Mouse (Mus musculus): Measurements from ENCODE around the gene Adra2b.
A peak's percentile ranks its signal among the peaks of the same experiment; 100 is the strongest.

Gene Adra2b

GRCm38 (mm10) chr2:127362459-127363281, at the start of gene Adra2b:
TSS of gene Adra2b (plus strand) at chr2:127363208.
- DNase-seq (ENCODE audit: low spot score in 2 of 2): peak; percentile 59 to 74

- no peak for DNase-seq (ENCODE audit: low spot score in 2 of 2)
Measured at GRCm38 (mm10) chr2:127313878-127314277, 49.1 kb upstream of the Adra2b start.

DNA sequence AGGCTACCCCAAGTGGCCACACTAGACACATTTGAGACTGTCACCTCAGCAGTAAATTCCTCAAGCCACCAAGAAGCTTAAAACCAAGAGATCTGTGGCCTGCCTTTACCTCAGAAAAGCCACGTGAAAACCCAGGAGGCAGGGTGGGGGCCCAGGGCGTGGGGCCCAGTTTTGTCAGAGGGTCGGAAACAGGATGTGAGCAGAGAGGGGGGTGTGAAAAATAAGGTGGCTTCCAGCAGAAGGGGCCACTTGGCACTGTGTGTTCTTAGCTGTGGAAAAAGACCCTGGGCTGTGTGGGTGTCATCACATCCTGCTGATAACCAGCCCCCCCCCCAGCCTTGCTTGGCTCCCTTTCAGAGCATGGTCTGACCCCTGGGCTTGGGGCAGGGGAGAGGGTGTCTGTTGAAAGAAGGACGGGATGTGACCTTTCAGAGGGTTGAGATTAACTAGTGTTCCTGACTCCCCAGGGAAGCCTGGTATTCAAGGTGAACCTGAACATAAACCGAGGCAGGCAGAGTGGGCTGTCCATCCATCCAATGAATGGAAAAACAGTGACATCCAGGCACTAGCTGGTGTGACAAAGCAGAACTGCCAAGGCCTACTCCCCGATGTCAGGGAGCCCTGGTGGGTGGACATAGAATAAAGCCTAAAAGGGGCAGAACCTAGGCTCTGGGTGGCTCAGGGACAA, 48.4 kb upstream of the Adra2b start:
- DNase-seq (ENCODE audit: low spot score in 2 of 2): no peak

- DNase-seq (ENCODE audit: low spot score in 2 of 2): no peak
Measured at GRCm38 (mm10) chr2:127315155-127315470, 47.9 kb upstream of the Adra2b start.

DNA sequence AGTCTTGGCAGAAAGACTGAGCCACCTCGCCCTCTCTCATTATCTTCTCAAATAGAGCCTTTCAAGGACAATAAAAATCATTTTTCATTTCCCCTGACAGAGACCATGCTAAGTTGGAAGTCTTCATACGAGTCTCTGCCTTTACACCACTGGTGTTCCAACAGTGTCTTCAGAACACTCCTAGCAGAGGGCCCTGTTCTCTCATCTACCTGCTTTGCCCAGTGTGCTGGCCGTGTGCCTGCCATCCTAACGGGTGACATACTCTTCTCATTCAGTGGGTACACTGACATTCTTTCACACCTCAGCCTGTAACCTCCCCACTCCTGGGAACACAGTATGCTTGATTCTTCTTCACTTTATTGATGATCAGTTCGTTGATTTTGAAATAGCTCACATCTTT, 46.6 kb upstream of the Adra2b start:
- no peak for DNase-seq (ENCODE audit: low spot score in 2 of 2)

GRCm38 (mm10) chr2:127318136-127318535, 44.9 kb upstream of the Adra2b start:
- DNase-seq (ENCODE audit: low spot score in 2 of 2): no peak

DNA sequence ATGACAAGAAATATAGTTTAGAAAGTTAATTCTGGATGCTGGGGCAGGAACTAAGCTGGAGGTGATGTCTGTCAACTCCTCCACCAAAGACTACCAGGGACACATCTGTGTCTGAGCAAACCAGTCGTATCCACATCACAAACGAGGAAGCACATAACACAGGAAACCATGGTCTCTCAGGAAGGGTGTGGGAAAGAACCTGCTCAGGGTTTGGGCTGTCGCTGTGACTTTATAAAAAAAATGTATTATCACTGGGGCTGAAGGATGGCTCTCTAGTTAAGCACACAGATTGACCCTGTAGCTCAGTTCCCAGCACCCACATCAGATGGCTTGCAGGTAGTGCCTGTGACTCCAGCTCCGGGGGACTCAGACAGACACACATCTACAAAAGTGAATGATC, 43.9 kb upstream of the Adra2b start:
- DNase-seq (ENCODE audit: low spot score in 2 of 2): no peak

GRCm38 (mm10) chr2:127322671-127323285, 40.2 kb upstream of the Adra2b start:
- DNase-seq (ENCODE audit: low spot score in 2 of 2): no peak

DNA sequence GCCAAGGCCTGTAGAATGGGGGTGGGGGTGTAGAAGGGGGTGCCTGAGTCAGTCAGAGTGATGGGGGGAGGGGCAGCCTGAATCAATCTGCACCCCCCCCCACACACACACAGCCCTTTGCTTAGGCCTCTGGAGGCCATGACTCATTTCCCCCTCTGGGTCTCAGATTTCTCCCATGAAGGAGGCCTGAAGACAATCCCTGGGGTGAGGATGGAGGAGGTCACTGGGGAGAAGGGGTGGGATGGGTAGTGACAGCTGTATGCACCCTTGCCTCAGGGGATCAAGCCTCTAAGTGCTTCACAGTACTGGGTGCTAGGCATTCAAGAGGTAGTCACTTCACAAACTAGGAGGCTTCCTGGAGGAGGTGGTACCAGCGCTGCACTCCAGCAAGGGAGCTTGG, 39.3 kb upstream of the Adra2b start:
- DNase-seq (ENCODE audit: low spot score in 2 of 2): no peak

DNA sequence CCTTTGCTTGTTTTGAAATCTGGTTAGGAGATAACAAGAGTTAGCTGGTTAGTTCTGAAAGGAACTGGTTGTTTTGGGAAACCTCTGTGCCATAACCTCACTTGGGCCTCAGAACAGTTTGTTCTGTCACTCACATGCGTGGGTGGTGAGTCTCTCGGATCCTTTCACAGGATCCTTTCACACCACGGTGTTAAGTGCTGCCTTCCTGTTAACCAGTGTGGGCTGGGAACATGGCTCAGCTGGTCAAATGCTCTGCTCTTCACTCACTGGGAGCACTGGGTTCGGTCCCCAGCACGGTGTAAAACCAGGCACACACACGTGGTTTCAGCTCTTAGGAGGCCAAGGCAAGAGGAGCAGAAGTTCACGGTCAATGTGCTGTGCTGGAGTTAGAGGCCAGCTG, 38.6 kb upstream of the Adra2b start:
- DNase-seq (ENCODE audit: low spot score in 2 of 2): no peak

DNA sequence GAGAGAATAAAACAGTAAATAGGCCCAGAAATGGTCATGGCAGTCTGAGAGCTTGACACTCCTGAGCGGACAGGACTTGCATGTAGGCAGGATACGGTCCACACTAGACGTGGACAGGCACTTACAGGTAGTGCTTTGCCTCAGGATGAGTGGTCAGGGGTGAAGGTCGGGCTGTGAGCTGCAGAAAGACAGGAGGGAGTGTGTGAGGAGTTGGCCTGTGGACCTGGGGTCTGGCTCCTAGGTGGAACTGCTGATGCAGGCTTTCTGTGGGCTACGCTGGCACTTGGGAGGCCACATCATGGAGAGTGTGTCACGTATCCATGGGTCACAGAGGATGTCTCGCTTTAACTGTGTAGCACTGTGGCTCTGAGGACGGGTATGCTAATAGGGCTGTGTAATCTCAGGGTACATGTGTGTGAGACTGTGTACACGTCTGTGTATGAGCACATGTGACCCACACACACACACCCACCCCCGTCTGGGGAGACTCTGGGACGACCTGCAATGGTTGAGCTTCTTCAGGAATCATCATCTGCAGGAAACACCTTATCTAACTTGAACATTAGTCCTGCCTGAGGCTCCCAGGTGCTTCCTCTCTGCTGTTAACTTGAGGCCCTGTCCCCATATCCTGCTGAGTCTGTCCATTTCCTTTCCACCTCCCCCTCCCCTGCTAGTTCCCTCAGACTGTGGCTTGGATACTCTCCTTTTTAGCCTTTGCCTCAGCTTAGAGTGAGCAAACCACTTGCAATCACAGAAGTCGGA, 34.7 kb upstream of the Adra2b start:
- no peak for DNase-seq (ENCODE audit: low spot score in 2 of 2)

DNA sequence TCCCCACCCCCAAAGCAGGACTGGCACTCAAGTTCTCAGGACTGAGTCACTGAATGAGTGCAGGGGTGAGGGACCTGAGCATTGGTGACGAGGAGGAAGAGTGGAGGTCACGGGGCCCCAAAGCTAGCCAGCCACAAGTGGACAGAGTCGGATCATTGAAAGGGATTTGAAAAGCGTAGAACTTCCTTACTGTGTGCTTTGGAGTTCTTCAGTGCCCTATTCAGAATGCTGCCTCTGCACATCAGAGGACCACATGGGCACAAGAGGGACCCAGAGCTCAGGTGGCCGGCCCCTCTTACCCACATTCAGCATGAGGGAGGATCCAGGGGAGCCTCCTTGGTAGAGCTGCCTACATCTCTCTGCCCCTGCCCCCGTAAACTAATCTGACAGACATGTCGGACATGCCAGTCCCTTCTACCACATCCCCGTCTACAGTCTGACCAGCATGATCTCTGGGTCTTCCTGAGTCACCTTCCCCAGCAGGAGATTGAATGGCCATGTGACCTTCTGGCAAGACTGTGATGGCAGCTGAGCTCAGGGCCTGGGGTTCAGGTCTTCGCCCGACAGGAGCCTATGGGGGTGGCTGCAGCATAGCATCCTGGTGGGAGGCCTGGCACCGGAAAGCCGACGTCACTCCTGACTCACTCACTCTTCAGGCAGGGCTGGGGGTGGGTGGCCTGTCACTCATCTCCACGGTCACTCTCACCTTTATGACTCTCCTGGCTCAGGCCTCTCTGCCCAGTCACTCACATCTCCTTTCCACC, 30.0 kb upstream of the Adra2b start:
- DNase-seq (ENCODE audit: low spot score in 2 of 2): no peak

DNA sequence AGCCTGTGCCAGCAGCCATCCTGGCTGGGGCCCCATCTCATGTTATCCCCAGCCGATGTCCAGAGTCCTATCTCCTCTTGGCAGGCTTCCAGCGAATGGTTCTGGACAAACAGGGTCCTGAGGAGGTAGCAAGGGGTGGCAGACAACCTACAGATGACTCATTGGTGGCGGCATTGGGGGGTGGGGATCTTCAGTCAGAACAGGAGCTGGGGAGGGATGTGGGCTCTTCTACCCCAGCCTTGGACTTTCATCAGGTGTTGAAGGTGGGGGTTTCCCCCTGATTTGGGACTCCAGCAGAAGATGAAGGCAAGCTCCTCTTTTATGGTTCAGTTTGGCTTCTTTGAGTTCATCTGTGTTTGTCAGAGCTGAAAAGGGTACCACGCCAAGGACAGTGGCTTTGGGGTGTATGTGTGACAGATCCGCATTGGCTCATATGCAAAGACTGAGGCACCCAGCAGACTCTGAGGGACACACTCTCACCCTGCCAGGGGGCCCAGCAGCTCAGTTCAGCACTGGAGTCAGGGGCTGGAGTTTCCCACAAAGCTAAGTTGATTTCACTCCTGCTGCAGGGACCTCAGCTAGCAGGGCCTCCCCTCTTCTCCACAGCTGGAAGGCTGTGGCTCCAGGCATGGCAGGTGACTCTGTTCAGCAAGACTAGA, 28.9 kb upstream of the Adra2b start:
- DNase-seq (ENCODE audit: low spot score in 2 of 2): no peak

- no peak for DNase-seq (ENCODE audit: low spot score in 2 of 2)
Measured at GRCm38 (mm10) chr2:127335078-127335541, 27.9 kb upstream of the Adra2b start.

GRCm38 (mm10) chr2:127335767-127336496, 27.1 kb upstream of the Adra2b start, which contains the start of gene Dusp2:
TSS of gene Dusp2 (plus strand) at chr2:127336159.
- DNase-seq (ENCODE audit: low spot score in 2 of 2): peak; percentile 33 to 42

DNA sequence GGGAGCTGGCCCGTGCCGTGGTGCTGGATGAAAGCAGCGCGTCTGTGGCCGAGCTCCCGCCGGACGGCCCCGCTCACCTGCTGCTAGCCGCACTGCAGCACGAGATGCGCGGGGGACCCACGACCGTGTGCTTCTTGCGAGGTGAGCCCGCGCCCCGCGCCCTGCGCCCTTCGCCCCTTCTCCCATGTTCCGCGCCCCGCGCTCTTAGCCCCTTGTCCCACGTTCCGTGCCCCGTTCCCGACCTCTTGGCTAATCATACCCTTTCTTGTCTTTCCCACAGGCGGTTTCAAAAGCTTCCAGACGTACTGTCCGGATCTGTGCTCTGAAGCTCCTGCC, 26.5 kb upstream of the Adra2b start:
- no peak for DNase-seq (ENCODE audit: low spot score in 2 of 2)

GRCm38 (mm10) chr2:127336885-127337284, 26.1 kb upstream of the Adra2b start:
- DNase-seq (ENCODE audit: low spot score in 2 of 2): no peak

DNA sequence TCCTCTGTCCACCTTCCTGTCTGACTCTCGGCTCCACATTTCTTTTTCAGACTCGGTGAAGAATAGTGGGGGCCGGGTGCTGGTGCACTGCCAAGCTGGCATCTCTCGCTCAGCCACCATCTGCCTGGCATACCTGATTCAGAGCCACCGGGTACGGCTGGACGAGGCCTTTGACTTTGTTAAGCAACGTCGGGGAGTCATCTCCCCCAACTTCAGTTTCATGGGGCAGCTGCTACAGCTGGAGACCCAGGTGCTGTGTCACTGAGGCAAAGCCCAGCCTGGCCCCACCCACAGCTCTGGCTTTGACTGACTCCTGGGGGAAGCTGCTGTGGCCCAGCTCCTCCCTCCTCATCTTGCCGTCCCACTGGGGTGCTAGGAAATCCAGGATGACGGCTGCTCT, 25.5 kb upstream of the Adra2b start:
- DNase-seq (ENCODE audit: low spot score in 2 of 2): peak in 1 of 2 experiments; percentile 8

GRCm38 (mm10) chr2:127338012-127338411, 25.0 kb upstream of the Adra2b start:
- no peak for DNase-seq (ENCODE audit: low spot score in 2 of 2)

DNA sequence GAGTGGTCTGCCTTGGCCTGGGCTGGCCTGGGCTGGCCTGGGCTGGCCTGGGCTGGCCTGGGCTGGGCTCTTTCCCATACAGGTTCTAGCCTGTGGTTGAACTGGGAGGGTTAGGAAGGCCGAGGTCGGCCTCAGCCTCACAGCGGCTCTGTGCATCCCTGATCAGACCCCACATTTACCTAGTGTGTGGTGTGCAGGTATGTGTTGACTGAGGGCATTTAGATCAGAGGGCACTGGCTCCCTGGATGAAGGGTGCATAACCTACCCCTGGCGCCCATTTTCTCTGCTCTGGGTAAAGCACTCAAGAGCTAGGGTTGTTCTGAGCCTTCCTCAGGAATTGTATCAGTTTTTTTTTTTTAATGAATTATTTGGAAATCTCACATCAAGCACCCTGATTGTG, 24.6 kb upstream of the Adra2b start, which contains the start of gene Astl:
Gene Astl, plus strand, starts transcription at position 224 of the 400 bp plus-strand sequence.
- DNase-seq (ENCODE audit: low spot score in 2 of 2): no peak
